Mouse (Mus musculus): Measurements from ENCODE around the gene Enpep. TPM values are rescaled to one million over a fixed set of nuclear protein-coding genes. Genes with fewer than 3 reads are reported as not detected.

Enpep gene
- polyA plus RNA-seq, 1 experiment from 2014 or later: 8.7 TPM

GRCm38 (mm10) chr3:129238010-129238409, 94.5 kb downstream of the Enpep start:
- H3K9ac ChIP-seq: no peak overlapping the region
- no peak overlapping the region for H3K27ac ChIP-seq (replicated peaks)
- H3K4me3 ChIP-seq (replicated peaks): no peak overlapping the region
- no peaks in the 10 kb centered on the region; the same call in 1 of the 2 replicates for H3K27me3 ChIP-seq
- no peak overlapping the region for H3K4me2 ChIP-seq (replicated peaks)
- H3K9me3 ChIP-seq (replicated peaks): no peaks in the 10 kb centered on the region
- no peak for ATAC-seq (ENCODE audit: insufficient number of reproducible peaks, low FRiP score, low TSS enrichment, low read depth)
- WGBS: 44% methylated on average over 1 of the region's 1 CpGs
- H3K36me3 ChIP-seq: no peaks in the 10 kb centered on the region
- H3K4me1 ChIP-seq: peaks cover 7% of the 10 kb centered on the region; the same call in 1 of the 2 replicates

- peaks cover 58% of the 10 kb centered on the region for H3K27me3 ChIP-seq
- no peaks in the 10 kb centered on the region for H3K36me3 ChIP-seq
- WGBS: 8% methylated on average over 5 of the region's 5 CpGs
- no peak overlapping the region for H3K9ac ChIP-seq
- no peaks in the 10 kb centered on the region for H3K9me3 ChIP-seq (replicated peaks)
- H3K4me3 ChIP-seq (replicated peaks): no peak overlapping the region
- no peak overlapping the region for H3K4me2 ChIP-seq (replicated peaks)
- ATAC-seq (ENCODE audit: insufficient number of reproducible peaks, low FRiP score, low TSS enrichment, low read depth): no peak
- peaks cover 14% of the 10 kb centered on the region for H3K4me1 ChIP-seq
- no peak overlapping the region for H3K27ac ChIP-seq (replicated peaks)
Observed at GRCm38 (mm10) chr3:129227331-129227730, 105.2 kb downstream of the Enpep start.

- Histone ChIP-seq H3K4me1 (peaks cover 14% of the 10 kb centered on the region), H3K27me3 (peaks cover 63% of the 10 kb centered on the region), H3K9me3 (replicated peaks) (no peaks in the 10 kb centered on the region), H3K4me2 (replicated peaks) (no peak overlapping the region), H3K27ac (replicated peaks) (no peak overlapping the region), H3K9ac (no peak overlapping the region), H3K4me3 (replicated peaks) (no peak overlapping the region), H3K36me3 (no peaks in the 10 kb centered on the region)
- 5% methylated on average over 6 of the region's 6 CpGs for WGBS
- no peak for ATAC-seq (ENCODE audit: insufficient number of reproducible peaks, low FRiP score, low TSS enrichment, low read depth)
Observed at GRCm38 (mm10) chr3:129226681-129227080, 105.8 kb downstream of the Enpep start.

GRCm38 (mm10) chr3:129225577-129226289, 106.8 kb downstream of the Enpep start:
- H3K27ac ChIP-seq (replicated peaks): no peak overlapping the region
- H3K9ac ChIP-seq: no peak overlapping the region
- ATAC-seq (ENCODE audit: insufficient number of reproducible peaks, low FRiP score, low TSS enrichment, low read depth): no peak
- peak overlapping the region; percentile 38; the same call in 1 of the 2 replicates for H3K4me2 ChIP-seq (replicated peaks)
- no peaks in the 10 kb centered on the region for H3K9me3 ChIP-seq (replicated peaks)
- H3K27me3 ChIP-seq: peaks cover 70% of the 10 kb centered on the region
- 5% methylated on average over 11 of the region's 13 CpGs for WGBS
- H3K4me1 ChIP-seq: peaks cover 14% of the 10 kb centered on the region
- H3K36me3 ChIP-seq: no peaks in the 10 kb centered on the region
- H3K4me3 ChIP-seq (replicated peaks): peak overlapping the region; percentile 29; the same call in 1 of the 2 replicates

GRCm38 (mm10) chr3:129224806-129225576, 107.5 kb downstream of the Enpep start:
- 1% methylated on average over 40 of the region's 40 CpGs for WGBS
- ATAC-seq (ENCODE audit: insufficient number of reproducible peaks, low FRiP score, low TSS enrichment, low read depth): no peak
- Histone ChIP-seq H3K27me3 (peaks cover 75% of the 10 kb centered on the region), H3K4me2 (replicated peaks) (peak overlapping the region; percentile 38), H3K27ac (replicated peaks) (no peak overlapping the region), H3K9ac (no peak overlapping the region), H3K4me3 (replicated peaks) (peak overlapping the region; percentile 29), H3K4me1 (peaks cover 14% of the 10 kb centered on the region), H3K9me3 (replicated peaks) (no peaks in the 10 kb centered on the region), H3K36me3 (no peaks in the 10 kb centered on the region)

GRCm38 (mm10) chr3:129223964-129224805, 108.3 kb downstream of the Enpep start:
- no peak overlapping the region for H3K9ac ChIP-seq
- peak overlapping the region; percentile 38 for H3K4me2 ChIP-seq (replicated peaks)
- H3K4me1 ChIP-seq: peaks cover 14% of the 10 kb centered on the region
- H3K4me3 ChIP-seq (replicated peaks): peak overlapping the region; percentile 29
- no peak for ATAC-seq (ENCODE audit: insufficient number of reproducible peaks, low FRiP score, low TSS enrichment, low read depth)
- 2% methylated on average over 26 of the region's 26 CpGs for WGBS
- H3K27ac ChIP-seq (replicated peaks): no peak overlapping the region
- H3K9me3 ChIP-seq (replicated peaks): no peaks in the 10 kb centered on the region
- peaks cover 79% of the 10 kb centered on the region for H3K27me3 ChIP-seq
- no peaks in the 10 kb centered on the region for H3K36me3 ChIP-seq

GRCm38 (mm10) chr3:129223401-129223800, 109.1 kb downstream of the Enpep start:
- ATAC-seq (ENCODE audit: insufficient number of reproducible peaks, low FRiP score, low TSS enrichment, low read depth): no peak
- 4% methylated on average over 6 of the region's 6 CpGs for WGBS
- H3K27ac ChIP-seq (replicated peaks): no peak overlapping the region

GRCm38 (mm10) chr3:129222448-129223290, 109.9 kb downstream of the Enpep start:
- H3K27me3 ChIP-seq: peaks cover 81% of the 10 kb centered on the region

More at GRCm38 (mm10) chr3:129223401-129223800, 109.1 kb downstream of the Enpep start:
- peaks cover 18% of the 10 kb centered on the region for H3K4me1 ChIP-seq
- no peaks in the 10 kb centered on the region for H3K36me3 ChIP-seq
- H3K4me3 ChIP-seq (replicated peaks): no peak overlapping the region
- peaks cover 80% of the 10 kb centered on the region for H3K27me3 ChIP-seq
- H3K4me2 ChIP-seq (replicated peaks): 0 out of 2 replicates have a peak overlapping the region, but pooled peaks have one; percentile 38
- no peaks in the 10 kb centered on the region for H3K9me3 ChIP-seq (replicated peaks)
- H3K9ac ChIP-seq: no peak overlapping the region

GRCm38 (mm10) chr3:129221380-129222260, 110.9 kb downstream of the Enpep start:
- 0 out of 2 replicates have a peak overlapping the region, but pooled peaks have one; percentile 7 for H3K27ac ChIP-seq (replicated peaks)
- ATAC-seq (ENCODE audit: insufficient number of reproducible peaks, low FRiP score, low TSS enrichment, low read depth): no peak
- H3K4me3 ChIP-seq (replicated peaks): no peak overlapping the region
- 13% methylated on average over 27 of the region's 27 CpGs for WGBS
- H3K36me3 ChIP-seq: no peaks in the 10 kb centered on the region
- H3K27me3 ChIP-seq: peaks cover 81% of the 10 kb centered on the region
- H3K4me1 ChIP-seq: peaks cover 20% of the 10 kb centered on the region
- H3K4me2 ChIP-seq (replicated peaks): no peak overlapping the region
- H3K9me3 ChIP-seq (replicated peaks): no peaks in the 10 kb centered on the region
- H3K9ac ChIP-seq: no peak overlapping the region

More at GRCm38 (mm10) chr3:129222448-129223290, 109.9 kb downstream of the Enpep start:
- no peak overlapping the region for H3K4me3 ChIP-seq (replicated peaks)
- H3K4me2 ChIP-seq (replicated peaks): no peak overlapping the region
- no peaks in the 10 kb centered on the region for H3K36me3 ChIP-seq
- no peak overlapping the region for H3K27ac ChIP-seq (replicated peaks)
- WGBS: 8% methylated on average over 21 of the region's 21 CpGs
- no peak for ATAC-seq (ENCODE audit: insufficient number of reproducible peaks, low FRiP score, low TSS enrichment, low read depth)
- no peaks in the 10 kb centered on the region for H3K9me3 ChIP-seq (replicated peaks)
- peaks cover 20% of the 10 kb centered on the region for H3K4me1 ChIP-seq
- no peak overlapping the region for H3K9ac ChIP-seq

Data from embryonic facial prominence, embryonic 15.5 days (tissue).